Mouse (Mus musculus): ENCODE data around the gene Prune2. TPM values are rescaled to one million over a fixed set of nuclear protein-coding genes. Genes with fewer than 3 reads are reported as not detected.
A peak's percentile ranks its signal among the peaks of the same experiment; 100 is the strongest.

The Prune2 gene
- polyA plus RNA-seq, 1 experiment from 2014 or later = 7.2 TPM

DNA sequence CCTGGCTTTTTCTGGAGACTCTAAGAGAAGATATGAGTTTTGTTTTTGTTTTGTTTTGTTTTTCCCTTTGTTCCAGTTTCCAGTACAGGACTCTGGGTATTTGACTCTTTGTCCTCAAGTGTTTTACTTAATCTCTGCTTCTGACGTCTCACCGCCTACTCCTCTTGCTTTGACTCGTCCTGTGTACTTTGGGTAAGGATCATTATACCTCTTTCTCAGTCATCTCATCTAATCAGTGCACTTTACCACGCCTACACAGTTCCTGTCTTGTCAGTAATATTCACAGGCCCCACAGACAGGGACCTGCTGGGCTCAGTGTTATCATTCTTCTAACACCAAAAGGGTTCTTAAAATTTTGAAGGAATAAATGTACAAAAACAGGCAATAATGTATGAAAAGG is 312.8 kb downstream of the Prune2 start:
- Histone ChIP-seq H3K4me1 (peaks cover 25% of the 10 kb centered on the region), H3K27me3 (replicated peaks) (no peaks in the 10 kb centered on the region), H3K27ac (replicated peaks) (no peak overlapping the region), H3K9me3 (no peaks in the 10 kb centered on the region), H3K36me3 (no peaks in the 10 kb centered on the region), H3K4me3 (no peak overlapping the region), H3K9ac (no peak overlapping the region), H3K4me2 (no peak overlapping the region)
- no peak for ATAC-seq (ENCODE audit: extremely low read depth, insufficient number of reproducible peaks, low FRiP score, low TSS enrichment)
- 69% methylated on average over 4 of the region's 4 CpGs for WGBS

DNA sequence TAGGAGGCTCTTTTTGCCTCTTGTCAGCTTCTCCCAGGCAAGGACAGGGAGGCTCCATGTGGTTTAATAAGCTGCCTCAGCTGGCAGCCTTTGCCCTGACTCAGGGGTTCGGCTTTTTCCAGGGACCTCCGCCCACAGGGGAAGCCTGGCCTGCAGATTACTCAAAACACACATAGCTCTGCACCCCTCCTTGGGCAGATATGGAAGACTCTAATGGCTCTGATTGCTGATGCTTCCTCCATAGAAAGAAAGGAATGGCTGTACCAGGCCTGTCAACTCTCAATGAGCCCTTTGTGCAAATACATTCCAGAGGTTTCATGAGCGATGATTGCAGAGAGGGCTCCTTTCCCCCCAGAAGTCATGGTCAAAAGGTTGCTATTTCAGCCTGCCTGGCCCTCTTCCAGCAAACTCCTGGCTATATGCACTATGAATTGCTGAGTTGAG is 315.3 kb downstream of the Prune2 start:
- Histone ChIP-seq H3K4me3 (no peak overlapping the region), H3K36me3 (no peaks in the 10 kb centered on the region), H3K4me1 (peaks cover 28% of the 10 kb centered on the region), H3K27ac (replicated peaks) (peak overlapping the region; percentile 88), H3K9ac (no peak overlapping the region), H3K4me2 (peak overlapping the region; percentile 18; the same call in 1 of the 2 replicates), H3K27me3 (replicated peaks) (no peaks in the 10 kb centered on the region), H3K9me3 (no peaks in the 10 kb centered on the region)
- WGBS = 5% methylated on average over 3 of the region's 3 CpGs
- peak; percentile 54; the same call in 1 of the 2 replicates for ATAC-seq (ENCODE audit: extremely low read depth, insufficient number of reproducible peaks, low FRiP score, low TSS enrichment)

DNA sequence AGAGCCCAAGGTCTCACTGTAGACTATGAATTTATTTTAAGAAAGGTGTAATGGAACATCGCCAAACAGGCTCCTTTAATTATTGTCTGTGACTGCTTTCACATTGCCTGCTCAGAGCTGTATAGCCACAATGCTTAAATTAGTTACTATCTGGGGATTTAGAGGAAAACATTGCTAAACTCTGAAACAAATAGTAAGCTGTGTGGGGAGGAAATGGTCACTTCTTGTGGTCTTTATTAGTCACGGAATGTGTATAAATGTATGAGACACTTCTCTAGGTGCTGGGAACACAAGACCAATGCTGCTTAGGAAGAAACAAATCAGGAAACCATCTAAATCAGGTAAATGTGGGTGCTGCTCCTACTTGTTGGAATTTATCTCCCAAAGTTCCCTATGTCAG is 317.1 kb downstream of the Prune2 start:
- ATAC-seq (ENCODE audit: extremely low read depth, insufficient number of reproducible peaks, low FRiP score, low TSS enrichment) = no peak
- H3K9me3 ChIP-seq = no peaks in the 10 kb centered on the region
- H3K27me3 ChIP-seq (replicated peaks) = no peaks in the 10 kb centered on the region
- H3K4me2 ChIP-seq = no peak overlapping the region
- H3K4me3 ChIP-seq = no peak overlapping the region
- H3K36me3 ChIP-seq = no peaks in the 10 kb centered on the region
- H3K9ac ChIP-seq = no peak overlapping the region
- 79% methylated on average over 2 of the region's 2 CpGs for WGBS
- H3K4me1 ChIP-seq = peaks cover 28% of the 10 kb centered on the region
- no peak overlapping the region for H3K27ac ChIP-seq (replicated peaks)

Other genes starting within 250 kb of the Prune2 start
- gene Vps13a, start 175.2 kb upstream of the Prune2 start, polyA plus RNA-seq (2015; fragmentation: Nextera tagmentation; extraction: Ambion mirVana) = 6.0 and 6.8 TPM in 2 replicates
- gene Foxb2, start 82.3 kb upstream of the Prune2 start, polyA plus RNA-seq (2015; fragmentation: Nextera tagmentation; extraction: Ambion mirVana) = not detected in 2 replicates

Data from heart, embryonic 13.5 days (tissue).